17 mouse cellular contexts compared by ENCODE assay signal in the genomic region with DNA sequence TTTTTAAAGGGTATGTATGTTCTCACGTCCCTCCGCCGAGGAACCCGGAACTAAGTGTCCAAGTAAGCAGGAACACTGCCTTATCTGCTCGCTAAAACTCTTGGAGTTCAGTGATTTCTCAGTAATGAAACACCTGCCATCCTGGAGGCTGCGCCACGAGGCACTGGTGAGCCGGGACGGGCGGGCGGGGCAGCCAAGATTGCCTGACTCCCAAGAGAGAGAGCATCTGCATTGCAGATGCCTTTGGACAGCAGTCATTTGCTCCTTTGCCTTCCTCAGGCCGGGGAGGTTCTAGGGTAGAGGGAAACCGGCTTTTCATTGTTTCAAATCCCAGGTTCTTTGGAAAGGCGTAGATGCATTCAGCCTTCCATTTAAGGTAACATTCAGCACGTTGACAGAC.
DNase-seq lines count a peak whose midpoint lies in the region; ATAC-seq and TF ChIP-seq lines count a peak whose summit lies in the region.
"Had no signal": no experiment of that assay in that cellular context is flagged by ENCODE, and none has a peak within 500 bp of the region (broad histone marks: within the 10 kb centered on the region; RNA-seq: fewer than 3 reads in every experiment).

No protein-coding gene starts in this region.

- H3K27me3 ChIP-seq in heart, embryonic 14.5 days (ENCODE audit: control insufficient read depth, insufficient read depth, low read length): no peaks in the 10 kb centered on the region
- no peaks in the 10 kb centered on the region for H3K27me3 ChIP-seq in limb, embryonic 11.5 days (ENCODE audit: control insufficient read depth, insufficient read depth, low read length)
- no peaks in the 10 kb centered on the region for H3K27me3 ChIP-seq in limb, embryonic 10.5 days (ENCODE audit: low read depth, poor library complexity, severe bottlenecking)
- H3K27me3 ChIP-seq in stomach, embryonic 15.5 days (replicated peaks): no peaks in the 10 kb centered on the region
- H3K27me3 ChIP-seq: embryonic facial prominence, embryonic 12.5 days; forebrain, embryonic 15.5 days; liver, embryonic 12.5 days; lung, embryonic 15.5 days had no signal

- H3K4me1 ChIP-seq in heart, embryonic 14.5 days (ENCODE audit: control insufficient read depth in 2 of 2, insufficient read depth in 2 of 2, low read length in 2 of 2): peaks cover 0 to under 1% of the 10 kb centered on the region in 2 experiments; a peak in 2 of 4 replicates
- H3K4me1 ChIP-seq in limb, embryonic 11.5 days (ENCODE audit: control insufficient read depth, insufficient read depth, low read length): no peaks in the 10 kb centered on the region
- no peaks in the 10 kb centered on the region; the same call in 1 of the 2 replicates for H3K4me1 ChIP-seq in limb, embryonic 10.5 days
- H3K4me1 ChIP-seq in stomach, embryonic 15.5 days: no peaks in the 10 kb centered on the region
- H3K4me1 ChIP-seq: embryonic facial prominence, embryonic 12.5 days; forebrain, embryonic 15.5 days; liver, embryonic 12.5 days; lung, embryonic 15.5 days had no signal

- WGBS in heart, embryonic 14.5 days: 35% methylated on average over 15 of the region's 15 CpGs
- 25% methylated on average over 15 of the region's 15 CpGs for WGBS in limb, embryonic 11.5 days
- 30% methylated on average over 15 of the region's 15 CpGs for WGBS in limb, embryonic 10.5 days
- 36% methylated on average over 15 of the region's 15 CpGs for WGBS in stomach, embryonic 15.5 days

- TF ChIP-seq POLR2A in brain, embryonic 14.5 days (IDR thresholded peaks at IDR 0.05; ENCODE audit: borderline replicate concordance, extremely low read depth, insufficient read depth, insufficient read length, poor library complexity, severe bottlenecking): no peak

- H3K9me3 ChIP-seq in heart, embryonic 14.5 days (ENCODE audit: control insufficient read depth, low read length): no peaks in the 10 kb centered on the region
- H3K9me3 ChIP-seq in limb, embryonic 11.5 days (ENCODE audit: control insufficient read depth, low read length): no peaks in the 10 kb centered on the region
- H3K9me3 ChIP-seq in limb, embryonic 10.5 days (replicated peaks): no peaks in the 10 kb centered on the region
- no peaks in the 10 kb centered on the region for H3K9me3 ChIP-seq in stomach, embryonic 15.5 days
- H3K9me3 ChIP-seq: embryonic facial prominence, embryonic 12.5 days; forebrain, embryonic 15.5 days; liver, embryonic 12.5 days; lung, embryonic 15.5 days had no signal

- H3K36me3 ChIP-seq in heart, embryonic 14.5 days (ENCODE audit: control insufficient read depth, insufficient read depth, low read length): no peaks in the 10 kb centered on the region
- no peaks in the 10 kb centered on the region for H3K36me3 ChIP-seq in limb, embryonic 11.5 days (ENCODE audit: control insufficient read depth, insufficient read depth, low read length)
- H3K36me3 ChIP-seq in limb, embryonic 10.5 days: no peaks in the 10 kb centered on the region
- no peaks in the 10 kb centered on the region for H3K36me3 ChIP-seq in stomach, embryonic 15.5 days
- H3K36me3 ChIP-seq: embryonic facial prominence, embryonic 12.5 days; forebrain, embryonic 15.5 days; liver, embryonic 12.5 days; lung, embryonic 15.5 days had no signal

- peak overlapping the region; percentile 13; the same call in 1 of the 2 replicates for H3K4me2 ChIP-seq in heart, embryonic 14.5 days (ENCODE audit: low read length)
- H3K4me2 ChIP-seq in limb, embryonic 11.5 days (ENCODE audit: low read depth, severe bottlenecking): no peak overlapping the region
- peak overlapping the region; percentile 16; the same call in 1 of the 2 replicates for H3K4me2 ChIP-seq in stomach, embryonic 15.5 days
- H3K4me2 ChIP-seq: embryonic facial prominence, embryonic 12.5 days; forebrain, embryonic 15.5 days; liver, embryonic 12.5 days; lung, embryonic 15.5 days had no signal

- H3K9ac ChIP-seq in heart, embryonic 14.5 days (ENCODE audit: low read length): no peak overlapping the region
- H3K9ac ChIP-seq in limb, embryonic 11.5 days (ENCODE audit: low read length): no peak overlapping the region
- no peak overlapping the region for H3K9ac ChIP-seq in stomach, embryonic 15.5 days
- H3K9ac ChIP-seq: embryonic facial prominence, embryonic 12.5 days; forebrain, embryonic 15.5 days; liver, embryonic 12.5 days; lung, embryonic 15.5 days had no signal

- no peak overlapping the region for H3K27ac ChIP-seq in heart, embryonic 14.5 days (replicated peaks in 1 of 2; ENCODE audit: control insufficient read depth in 1 of 2, insufficient read depth in 1 of 2, low read depth in 2 of 2, low read length in 2 of 2)
- no peak overlapping the region for H3K27ac ChIP-seq in limb, embryonic 11.5 days (replicated peaks; ENCODE audit: low read depth, low read length)
- no peak overlapping the region for H3K27ac ChIP-seq in limb, embryonic 10.5 days
- no peak overlapping the region for H3K27ac ChIP-seq in stomach, embryonic 15.5 days
- H3K27ac ChIP-seq: embryonic facial prominence, embryonic 12.5 days; forebrain, embryonic 15.5 days; liver, embryonic 12.5 days; lung, embryonic 15.5 days had no signal

- TF ChIP-seq CTCF in brain, embryonic 14.5 days (IDR thresholded peaks at IDR 0.05; ENCODE audit: borderline replicate concordance, extremely low read depth, insufficient read depth, insufficient read length): no peak

- no peak overlapping the region for H3K4me3 ChIP-seq in heart, embryonic 14.5 days (ENCODE audit: control insufficient read depth in 1 of 2, insufficient read depth in 1 of 2, low read depth in 1 of 2, low read length in 2 of 2)
- H3K4me3 ChIP-seq in limb, embryonic 11.5 days (ENCODE audit: low read depth, low read length): no peak overlapping the region
- H3K4me3 ChIP-seq in limb, embryonic 10.5 days: no peak overlapping the region
- no peak overlapping the region for H3K4me3 ChIP-seq in stomach, embryonic 15.5 days (replicated peaks)
- H3K4me3 ChIP-seq: embryonic facial prominence, embryonic 12.5 days; forebrain, embryonic 15.5 days; liver, embryonic 12.5 days; lung, embryonic 15.5 days had no signal

- no peak for DNase-seq in heart, postnatal 4 days
- peak; percentile 25 for DNase-seq in limb, embryonic 11.5 days (ENCODE audit: low spot score)
- no peak for DNase-seq in limb, embryonic 10.5 days (ENCODE audit: low spot score)
- peak; percentile 16 for DNase-seq in brain, embryonic 14.5 days (ENCODE audit: low read depth)
- DNase-seq in lung, postnatal 14 days: no peak
- no peak for DNase-seq in spleen, postnatal 4 days (ENCODE audit: low spot score in 2 of 2)
- DNase-seq: B cell, adult 2 months; cerebellum, postnatal 10 days; heart, postnatal 14 days; left cerebral cortex, postnatal 4 days had no signal

- no peak for ATAC-seq in heart, embryonic 14.5 days (ENCODE audit: insufficient number of reproducible peaks, insufficient read depth, low FRiP score, low read depth)
- ATAC-seq in limb, embryonic 11.5 days (ENCODE audit: insufficient number of reproducible peaks, low FRiP score, low TSS enrichment, low read depth): no peak
- no peak for ATAC-seq in stomach, embryonic 15.5 days (ENCODE audit: insufficient read depth, low FRiP score, low read depth)
- ATAC-seq: forebrain, embryonic 15.5 days; inflammation-experienced regulatory T-cells, adult 6 months; liver, embryonic 12.5 days had no signal

Comparison
In these comparisons a context has a peak if more than half of its experiments do, and no peak if none do; other contexts are left out.
1. DNase-seq: peak in limb, embryonic 11.5 days (single experiment) and brain, embryonic 14.5 days (single experiment); none in heart, postnatal 4 days (single experiment), limb, embryonic 10.5 days (single experiment), lung, postnatal 14 days (single experiment) and spleen, postnatal 4 days (0 of 2).